Mouse (Mus musculus): Measurements from ENCODE around the gene Gpatch4. TPM values are rescaled to one million over a fixed set of nuclear protein-coding genes. Genes with fewer than 3 reads are reported as not detected.
A peak's percentile ranks its signal among the peaks of the same experiment; 100 is the strongest.

The Gpatch4 gene
- total and polyA plus RNA-seq, 2 experiments from 2014 or later = 9.0 to 33.5 TPM

- Histone ChIP-seq H3K27me3 (ENCODE audit: insufficient read depth, low read length) (no peaks in the 10 kb centered on the region), H3K4me3 (ENCODE audit: low read length) (no peak overlapping the region), H3K36me3 (ENCODE audit: insufficient read depth, low read length) (no peaks in the 10 kb centered on the region), H3K9me3 (ENCODE audit: low read length) (no peaks in the 10 kb centered on the region), H3K4me1 (ENCODE audit: insufficient read depth, low read length) (no peaks in the 10 kb centered on the region), H3K9ac (replicated peaks; ENCODE audit: low read length) (no peak overlapping the region), H3K4me2 (ENCODE audit: low read depth, low read length) (no peak overlapping the region), H3K27ac (no peak overlapping the region)
- ATAC-seq (no peak), DNase-seq (ENCODE audit: low spot score) (no peak)
- WGBS = 92% methylated on average over 6 of the region's 6 CpGs
- no peak for TF ChIP-seq CTCF (IDR thresholded peaks at IDR 0.05; ENCODE audit: low read depth)
These were observed 47.7 kb downstream of the Gpatch4 start for GRCm38 (mm10) chr3:88090616-88091015.

DNA sequence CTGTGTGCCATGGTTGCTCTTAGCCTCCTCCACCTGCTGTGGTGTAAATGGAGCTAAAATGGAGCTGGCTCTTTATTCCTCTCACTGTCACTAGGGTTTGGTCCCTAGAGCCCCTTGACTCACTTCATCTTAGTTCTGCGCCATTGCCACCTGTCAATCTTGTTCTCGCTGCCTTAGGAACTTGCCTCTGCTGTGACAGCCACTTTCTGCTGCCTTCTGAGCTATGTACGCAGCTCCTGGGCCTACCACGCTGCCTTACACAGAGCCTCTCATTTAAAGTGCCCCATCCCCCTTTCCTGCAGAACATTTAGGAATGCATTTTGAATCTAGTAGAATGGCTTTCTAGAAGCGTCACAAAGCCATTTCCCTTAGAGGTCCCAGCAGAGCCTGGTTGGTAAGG lies 51.2 kb downstream of the Gpatch4 start:
- 65% methylated on average over 5 of the region's 5 CpGs for WGBS

GRCm38 (mm10) chr3:88097666-88098065 lies 54.8 kb downstream of the Gpatch4 start:
- no peaks in the 10 kb centered on the region for H3K9me3 ChIP-seq (ENCODE audit: low read length)
- H3K4me1 ChIP-seq (ENCODE audit: insufficient read depth, low read length) = no peaks in the 10 kb centered on the region
- no peak for ATAC-seq
- no peak overlapping the region for H3K4me2 ChIP-seq (ENCODE audit: low read depth, low read length)
- no peak for TF ChIP-seq CTCF (IDR thresholded peaks at IDR 0.05; ENCODE audit: low read depth)
- DNase-seq (ENCODE audit: low spot score) = no peak
- WGBS = 81% methylated on average over 6 of the region's 6 CpGs
- no peaks in the 10 kb centered on the region for H3K27me3 ChIP-seq (ENCODE audit: insufficient read depth, low read length)
- H3K9ac ChIP-seq (replicated peaks; ENCODE audit: low read length) = no peak overlapping the region
- no peak overlapping the region for H3K27ac ChIP-seq
- H3K36me3 ChIP-seq (ENCODE audit: insufficient read depth, low read length) = no peaks in the 10 kb centered on the region
- H3K4me3 ChIP-seq (ENCODE audit: low read length) = no peak overlapping the region

More for the DNA sequence above, 51.2 kb downstream of the Gpatch4 start:
- Histone ChIP-seq H3K4me3 (ENCODE audit: low read length) (no peak overlapping the region), H3K27ac (peak overlapping the region; percentile 54), H3K4me2 (ENCODE audit: low read depth, low read length) (no peak overlapping the region), H3K27me3 (ENCODE audit: insufficient read depth, low read length) (no peaks in the 10 kb centered on the region), H3K36me3 (ENCODE audit: insufficient read depth, low read length) (no peaks in the 10 kb centered on the region), H3K9me3 (ENCODE audit: low read length) (no peaks in the 10 kb centered on the region), H3K4me1 (ENCODE audit: insufficient read depth, low read length) (no peaks in the 10 kb centered on the region), H3K9ac (replicated peaks; ENCODE audit: low read length) (0 out of 2 replicates have a peak overlapping the region, but pooled peaks have one; percentile 24)
- ATAC-seq = peak; percentile 72
- peak; percentile 27 for DNase-seq (ENCODE audit: low spot score)
- no peak for TF ChIP-seq CTCF (IDR thresholded peaks at IDR 0.05; ENCODE audit: low read depth)

GRCm38 (mm10) chr3:88100251-88100650 lies 57.3 kb downstream of the Gpatch4 start:
- no peak for ATAC-seq
- Histone ChIP-seq H3K9me3 (ENCODE audit: low read length) (no peaks in the 10 kb centered on the region), H3K27me3 (ENCODE audit: insufficient read depth, low read length) (no peaks in the 10 kb centered on the region), H3K4me3 (ENCODE audit: low read length) (no peak overlapping the region), H3K27ac (0 out of 2 replicates have a peak overlapping the region, but pooled peaks have one; percentile 20), H3K9ac (replicated peaks; ENCODE audit: low read length) (no peak overlapping the region), H3K4me2 (ENCODE audit: low read depth, low read length) (no peak overlapping the region), H3K4me1 (ENCODE audit: insufficient read depth, low read length) (no peaks in the 10 kb centered on the region), H3K36me3 (ENCODE audit: insufficient read depth, low read length) (no peaks in the 10 kb centered on the region)
- 45% methylated on average over 3 of the region's 3 CpGs for WGBS
- DNase-seq (ENCODE audit: low spot score) = peak; percentile 51
- TF ChIP-seq CTCF (IDR thresholded peaks at IDR 0.05; ENCODE audit: low read depth) = no peak

- no peak overlapping the region for H3K4me2 ChIP-seq (ENCODE audit: low read depth, low read length)
- H3K4me1 ChIP-seq (ENCODE audit: insufficient read depth, low read length) = no peaks in the 10 kb centered on the region
- H3K9ac ChIP-seq (replicated peaks; ENCODE audit: low read length) = no peak overlapping the region
- 94% methylated on average over 7 of the region's 7 CpGs for WGBS
- DNase-seq (ENCODE audit: low spot score) (no peak), ATAC-seq (no peak)
- H3K27me3 ChIP-seq (ENCODE audit: insufficient read depth, low read length) = no peaks in the 10 kb centered on the region
- no peak overlapping the region for H3K4me3 ChIP-seq (ENCODE audit: low read length)
- H3K36me3 ChIP-seq (ENCODE audit: insufficient read depth, low read length) = no peaks in the 10 kb centered on the region
- TF ChIP-seq CTCF (IDR thresholded peaks at IDR 0.05; ENCODE audit: low read depth) = no peak
- no peak overlapping the region for H3K27ac ChIP-seq
- no peaks in the 10 kb centered on the region for H3K9me3 ChIP-seq (ENCODE audit: low read length)
These were observed 58.8 kb downstream of the Gpatch4 start for GRCm38 (mm10) chr3:88101736-88102135.

GRCm38 (mm10) chr3:88102196-88102595 lies 59.3 kb downstream of the Gpatch4 start:
- DNase-seq (ENCODE audit: low spot score) (no peak), ATAC-seq (no peak)
- Histone ChIP-seq H3K4me3 (ENCODE audit: low read length) (no peak overlapping the region), H3K27me3 (ENCODE audit: insufficient read depth, low read length) (no peaks in the 10 kb centered on the region), H3K27ac (no peak overlapping the region), H3K4me2 (ENCODE audit: low read depth, low read length) (no peak overlapping the region), H3K9me3 (ENCODE audit: low read length) (no peaks in the 10 kb centered on the region), H3K36me3 (ENCODE audit: insufficient read depth, low read length) (no peaks in the 10 kb centered on the region), H3K4me1 (ENCODE audit: insufficient read depth, low read length) (no peaks in the 10 kb centered on the region), H3K9ac (replicated peaks; ENCODE audit: low read length) (no peak overlapping the region)
- 89% methylated on average over 6 of the region's 6 CpGs for WGBS
- TF ChIP-seq CTCF (IDR thresholded peaks at IDR 0.05; ENCODE audit: low read depth) = no peak

DNA sequence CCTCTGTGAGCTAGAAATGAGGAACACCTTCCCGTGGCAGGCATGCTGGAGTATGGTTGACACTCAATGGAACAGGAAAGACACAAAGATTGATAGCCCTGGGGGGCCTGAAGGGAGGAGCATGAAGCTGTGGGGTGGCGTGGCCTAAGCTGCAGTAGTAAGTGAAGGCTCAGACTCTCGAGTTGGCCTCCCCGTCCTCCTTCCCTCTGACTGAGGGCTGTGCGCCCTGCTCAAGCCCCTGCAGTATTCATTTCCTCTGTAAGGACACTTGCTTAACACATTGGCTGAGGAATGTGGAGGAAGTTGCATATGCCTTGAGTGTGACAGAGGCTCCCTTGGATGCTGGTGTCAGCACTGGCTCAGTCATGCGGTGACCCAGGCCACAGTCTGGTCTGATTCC lies 59.7 kb downstream of the Gpatch4 start:
- TF ChIP-seq CTCF (IDR thresholded peaks at IDR 0.05; ENCODE audit: low read depth) = no peak
- Histone ChIP-seq H3K36me3 (ENCODE audit: insufficient read depth, low read length) (no peaks in the 10 kb centered on the region), H3K27me3 (ENCODE audit: insufficient read depth, low read length) (no peaks in the 10 kb centered on the region), H3K4me1 (ENCODE audit: insufficient read depth, low read length) (no peaks in the 10 kb centered on the region), H3K9ac (replicated peaks; ENCODE audit: low read length) (no peak overlapping the region), H3K4me2 (ENCODE audit: low read depth, low read length) (no peak overlapping the region), H3K27ac (no peak overlapping the region), H3K9me3 (ENCODE audit: low read length) (no peaks in the 10 kb centered on the region), H3K4me3 (ENCODE audit: low read length) (no peak overlapping the region)
- WGBS = 90% methylated on average over 6 of the region's 6 CpGs
- ATAC-seq (no peak), DNase-seq (ENCODE audit: low spot score) (no peak)

Other genes starting within 250 kb of the Gpatch4 start
- 3.2 and 4.8 TPM in 2 replicates for gene Ntrk1, start 247.9 kb upstream of the Gpatch4 start, total RNA-seq (2014; rRNA removed)
- gene Ntrk1, start 247.9 kb upstream of the Gpatch4 start, polyA plus RNA-seq (2015; fragmentation: Nextera tagmentation; extraction: Ambion mirVana) = 5.2 and 5.4 TPM in 2 replicates
- 0.78 and 0.90 TPM in 2 replicates for gene Insrr, start 246.2 kb upstream of the Gpatch4 start, total RNA-seq (2014; rRNA removed)
- 0.33 and 0.44 TPM in 2 replicates for gene Insrr, start 246.2 kb upstream of the Gpatch4 start, polyA plus RNA-seq (2015; fragmentation: Nextera tagmentation; extraction: Ambion mirVana)
- gene Pear1, start 218.8 kb upstream of the Gpatch4 start, total RNA-seq (2014; rRNA removed) = 19.4 and 22.7 TPM in 2 replicates
- 6.4 and 7.4 TPM in 2 replicates for gene Pear1, start 218.8 kb upstream of the Gpatch4 start, polyA plus RNA-seq (2015; fragmentation: Nextera tagmentation; extraction: Ambion mirVana)
- not detected in 2 replicates for gene Sh2d2a, start 196.4 kb upstream of the Gpatch4 start, total RNA-seq (2014; rRNA removed)
- gene Sh2d2a, start 196.4 kb upstream of the Gpatch4 start, polyA plus RNA-seq (2015; fragmentation: Nextera tagmentation; extraction: Ambion mirVana) = not detected in 2 replicates
- 93.8 and 97.8 TPM in 2 replicates for gene Prcc, start 157.5 kb upstream of the Gpatch4 start, total RNA-seq (2014; rRNA removed)
- 20.8 and 20.9 TPM in 2 replicates for gene Prcc, start 157.5 kb upstream of the Gpatch4 start, polyA plus RNA-seq (2015; fragmentation: Nextera tagmentation; extraction: Ambion mirVana)
- gene Hdgf, start 136.8 kb upstream of the Gpatch4 start, total RNA-seq (2014; rRNA removed) = 82.1 and 82.7 TPM in 2 replicates
- 145 and 148 TPM in 2 replicates for gene Hdgf, start 136.8 kb upstream of the Gpatch4 start, polyA plus RNA-seq (2015; fragmentation: Nextera tagmentation; extraction: Ambion mirVana)
- gene Mrpl24, start 123.6 kb upstream of the Gpatch4 start, total RNA-seq (2014; rRNA removed) = 32.1 and 43.2 TPM in 2 replicates
- gene Mrpl24, start 123.6 kb upstream of the Gpatch4 start, polyA plus RNA-seq (2015; fragmentation: Nextera tagmentation; extraction: Ambion mirVana) = 44.6 and 50.3 TPM in 2 replicates
- gene Isg20l2, start 112.8 kb upstream of the Gpatch4 start, total RNA-seq (2014; rRNA removed) = 23.8 and 26.2 TPM in 2 replicates
- 19.1 and 20.1 TPM in 2 replicates for gene Isg20l2, start 112.8 kb upstream of the Gpatch4 start, polyA plus RNA-seq (2015; fragmentation: Nextera tagmentation; extraction: Ambion mirVana)
- gene Rrnad1, start 112.4 kb upstream of the Gpatch4 start, total RNA-seq (2014; rRNA removed) = 19.4 and 36.4 TPM in 2 replicates
- gene Rrnad1, start 112.4 kb upstream of the Gpatch4 start, polyA plus RNA-seq (2015; fragmentation: Nextera tagmentation; extraction: Ambion mirVana) = 18.1 and 19.3 TPM in 2 replicates
- gene Crabp2, start 94.4 kb upstream of the Gpatch4 start, total RNA-seq (2014; rRNA removed) = 9.8 and 28.6 TPM in 2 replicates
- 44.5 and 46.3 TPM in 2 replicates for gene Crabp2, start 94.4 kb upstream of the Gpatch4 start, polyA plus RNA-seq (2015; fragmentation: Nextera tagmentation; extraction: Ambion mirVana)
- gene Nes, start 72.0 kb upstream of the Gpatch4 start, total RNA-seq (2014; rRNA removed) = 37.2 and 40.0 TPM in 2 replicates
- 14.9 and 15.7 TPM in 2 replicates for gene Nes, start 72.0 kb upstream of the Gpatch4 start, polyA plus RNA-seq (2015; fragmentation: Nextera tagmentation; extraction: Ambion mirVana)
- 318 and 347 TPM in 2 replicates for gene Bcan, start 42.9 kb upstream of the Gpatch4 start, total RNA-seq (2014; rRNA removed)
- 229 and 237 TPM in 2 replicates for gene Bcan, start 42.9 kb upstream of the Gpatch4 start, polyA plus RNA-seq (2015; fragmentation: Nextera tagmentation; extraction: Ambion mirVana)
- gene Hapln2, start 15.5 kb upstream of the Gpatch4 start, total RNA-seq (2014; rRNA removed) = 0.47 and 0.50 TPM in 2 replicates
- gene Hapln2, start 15.5 kb upstream of the Gpatch4 start, polyA plus RNA-seq (2015; fragmentation: Nextera tagmentation; extraction: Ambion mirVana) = 1.2 and 1.5 TPM in 2 replicates
- gene Naxe, start 15.4 kb downstream of the Gpatch4 start, total RNA-seq (2014; rRNA removed) = 87.7 and 90.0 TPM in 2 replicates
- 172 and 174 TPM in 2 replicates for gene Naxe, start 15.4 kb downstream of the Gpatch4 start, polyA plus RNA-seq (2015; fragmentation: Nextera tagmentation; extraction: Ambion mirVana)
- gene Ttc24, start 35.2 kb downstream of the Gpatch4 start, total RNA-seq (2014; rRNA removed) = not detected in 2 replicates
- not detected in 2 replicates for gene Ttc24, start 35.2 kb downstream of the Gpatch4 start, polyA plus RNA-seq (2015; fragmentation: Nextera tagmentation; extraction: Ambion mirVana)
- gene Iqgap3, start 38.9 kb downstream of the Gpatch4 start, total RNA-seq (2014; rRNA removed) = 8.0 and 9.6 TPM in 2 replicates
- 2.9 and 3.6 TPM in 2 replicates for gene Iqgap3, start 38.9 kb downstream of the Gpatch4 start, polyA plus RNA-seq (2015; fragmentation: Nextera tagmentation; extraction: Ambion mirVana)
- gene Mef2d, start 99.3 kb downstream of the Gpatch4 start, total RNA-seq (2014; rRNA removed) = 44.0 and 50.3 TPM in 2 replicates
- gene Mef2d, start 99.3 kb downstream of the Gpatch4 start, polyA plus RNA-seq (2015; fragmentation: Nextera tagmentation; extraction: Ambion mirVana) = 13.4 and 19.2 TPM in 2 replicates
- 0.94 and 1.0 TPM in 2 replicates for gene Rhbg, start 211.6 kb downstream of the Gpatch4 start, total RNA-seq (2014; rRNA removed)
- 0.37 and 0.43 TPM in 2 replicates for gene Rhbg, start 211.6 kb downstream of the Gpatch4 start, polyA plus RNA-seq (2015; fragmentation: Nextera tagmentation; extraction: Ambion mirVana)
- 2.1 TPM in 1 of 2 replicates, not detected in the other for gene Gm38392, start 244.1 kb downstream of the Gpatch4 start, total RNA-seq (2014; rRNA removed)
- gene Gm38392, start 244.1 kb downstream of the Gpatch4 start, polyA plus RNA-seq (2015; fragmentation: Nextera tagmentation; extraction: Ambion mirVana) = 0.21 and 0.24 TPM in 2 replicates

Data from hindbrain, postnatal 0 days (tissue).